Mouse (Mus musculus): ENCODE measurements around the gene Shc2. TPM values are rescaled to one million over a fixed set of nuclear protein-coding genes. Genes with fewer than 3 reads are reported as not detected.

Gene Shc2
- polyA plus RNA-seq, 1 experiment from 2014 or later = 4.2 TPM

- Histone ChIP-seq H3K4me2 (ENCODE audit: low read depth, low read length) (no peak overlapping the region), H3K4me3 (ENCODE audit: low read length) (no peak overlapping the region), H3K36me3 (ENCODE audit: control insufficient read depth, insufficient read depth, low read length) (no peaks in the 10 kb centered on the region), H3K9ac (ENCODE audit: low read length) (no peak overlapping the region), H3K4me1 (replicated peaks; ENCODE audit: control insufficient read depth, insufficient read depth, low read length) (peaks cover 7% of the 10 kb centered on the region), H3K27me3 (ENCODE audit: control insufficient read depth, insufficient read depth, low read depth, low read length) (peaks cover 21% of the 10 kb centered on the region), H3K9me3 (ENCODE audit: control insufficient read depth, low read length) (no peaks in the 10 kb centered on the region), H3K27ac (ENCODE audit: low read length) (no peak overlapping the region)
- no peak for ATAC-seq (ENCODE audit: low read depth)
- 38% methylated on average over 2 of the region's 2 CpGs for WGBS
These were observed 29.8 kb downstream of the Shc2 start for GRCm38 (mm10) chr10:79607892-79608291.

GRCm38 (mm10) chr10:79606537-79606936 lies 31.2 kb downstream of the Shc2 start:
- no peaks in the 10 kb centered on the region for H3K9me3 ChIP-seq (ENCODE audit: control insufficient read depth, low read length)
- 56% methylated on average over 4 of the region's 4 CpGs for WGBS

GRCm38 (mm10) chr10:79597936-79598230 lies 39.8 kb downstream of the Shc2 start:
- Histone ChIP-seq H3K36me3 (ENCODE audit: control insufficient read depth, insufficient read depth, low read length) (no peaks in the 10 kb centered on the region), H3K27ac (ENCODE audit: low read length) (no peak overlapping the region), H3K4me1 (replicated peaks; ENCODE audit: control insufficient read depth, insufficient read depth, low read length) (no peaks in the 10 kb centered on the region), H3K27me3 (ENCODE audit: control insufficient read depth, insufficient read depth, low read depth, low read length) (no peaks in the 10 kb centered on the region; the same call in 1 of the 2 replicates), H3K4me3 (ENCODE audit: low read length) (no peak overlapping the region), H3K9me3 (ENCODE audit: control insufficient read depth, low read length) (no peaks in the 10 kb centered on the region), H3K9ac (ENCODE audit: low read length) (no peak overlapping the region), H3K4me2 (ENCODE audit: low read depth, low read length) (no peak overlapping the region)
- 69% methylated on average over 4 of the region's 4 CpGs for WGBS
- ATAC-seq (ENCODE audit: low read depth) = no peak

More at GRCm38 (mm10) chr10:79606537-79606936, 31.2 kb downstream of the Shc2 start:
- Histone ChIP-seq H3K27me3 (ENCODE audit: control insufficient read depth, insufficient read depth, low read depth, low read length) (peaks cover 9% of the 10 kb centered on the region), H3K4me3 (ENCODE audit: low read length) (no peak overlapping the region), H3K36me3 (ENCODE audit: control insufficient read depth, insufficient read depth, low read length) (no peaks in the 10 kb centered on the region), H3K4me1 (replicated peaks; ENCODE audit: control insufficient read depth, insufficient read depth, low read length) (no peaks in the 10 kb centered on the region), H3K27ac (ENCODE audit: low read length) (no peak overlapping the region), H3K9ac (ENCODE audit: low read length) (no peak overlapping the region), H3K4me2 (ENCODE audit: low read depth, low read length) (no peak overlapping the region)
- no peak for ATAC-seq (ENCODE audit: low read depth)

- Histone ChIP-seq H3K4me1 (replicated peaks; ENCODE audit: control insufficient read depth, insufficient read depth, low read length) (no peaks in the 10 kb centered on the region), H3K4me3 (ENCODE audit: low read length) (no peak overlapping the region), H3K27me3 (ENCODE audit: control insufficient read depth, insufficient read depth, low read depth, low read length) (no peaks in the 10 kb centered on the region; the same call in 1 of the 2 replicates), H3K27ac (ENCODE audit: low read length) (no peak overlapping the region), H3K9me3 (ENCODE audit: control insufficient read depth, low read length) (no peaks in the 10 kb centered on the region), H3K9ac (ENCODE audit: low read length) (no peak overlapping the region), H3K4me2 (ENCODE audit: low read depth, low read length) (no peak overlapping the region), H3K36me3 (ENCODE audit: control insufficient read depth, insufficient read depth, low read length) (no peaks in the 10 kb centered on the region)
- 40% methylated on average over 13 of the region's 13 CpGs for WGBS
- no peak for ATAC-seq (ENCODE audit: low read depth)
These were observed 40.4 kb downstream of the Shc2 start for GRCm38 (mm10) chr10:79597051-79597935.

- ATAC-seq (ENCODE audit: low read depth) = no peak
- Histone ChIP-seq H3K4me2 (ENCODE audit: low read depth, low read length) (no peak overlapping the region), H3K9ac (ENCODE audit: low read length) (no peak overlapping the region), H3K36me3 (ENCODE audit: control insufficient read depth, insufficient read depth, low read length) (no peaks in the 10 kb centered on the region), H3K9me3 (ENCODE audit: control insufficient read depth, low read length) (no peaks in the 10 kb centered on the region), H3K27ac (ENCODE audit: low read length) (no peak overlapping the region), H3K4me3 (ENCODE audit: low read length) (no peak overlapping the region), H3K27me3 (ENCODE audit: control insufficient read depth, insufficient read depth, low read depth, low read length) (no peaks in the 10 kb centered on the region; the same call in 1 of the 2 replicates), H3K4me1 (replicated peaks; ENCODE audit: control insufficient read depth, insufficient read depth, low read length) (no peaks in the 10 kb centered on the region)
- 53% methylated on average over 8 of the region's 8 CpGs for whole genome bisulfite sequencing
These were observed 42.2 kb downstream of the Shc2 start for GRCm38 (mm10) chr10:79595590-79595929.

GRCm38 (mm10) chr10:79594872-79595589 lies 42.7 kb downstream of the Shc2 start:
- H3K27me3 ChIP-seq (ENCODE audit: control insufficient read depth, insufficient read depth, low read depth, low read length) = no peaks in the 10 kb centered on the region; the same call in 1 of the 2 replicates
- ATAC-seq (ENCODE audit: low read depth) = peak; percentile 84

GRCm38 (mm10) chr10:79594111-79594510 lies 43.6 kb downstream of the Shc2 start:
- Histone ChIP-seq H3K9me3 (ENCODE audit: control insufficient read depth, low read length) (no peaks in the 10 kb centered on the region), H3K36me3 (ENCODE audit: control insufficient read depth, insufficient read depth, low read length) (no peaks in the 10 kb centered on the region), H3K27ac (ENCODE audit: low read length) (no peak overlapping the region), H3K4me3 (ENCODE audit: low read length) (no peak overlapping the region), H3K27me3 (ENCODE audit: control insufficient read depth, insufficient read depth, low read depth, low read length) (no peaks in the 10 kb centered on the region; the same call in 1 of the 2 replicates), H3K4me2 (ENCODE audit: low read depth, low read length) (no peak overlapping the region), H3K9ac (ENCODE audit: low read length) (no peak overlapping the region), H3K4me1 (replicated peaks; ENCODE audit: control insufficient read depth, insufficient read depth, low read length) (no peaks in the 10 kb centered on the region)
- no peak for ATAC-seq (ENCODE audit: low read depth)
- WGBS = 47% methylated on average over 6 of the region's 6 CpGs

More at GRCm38 (mm10) chr10:79594872-79595589, 42.7 kb downstream of the Shc2 start:
- Histone ChIP-seq H3K9ac (ENCODE audit: low read length) (no peak overlapping the region), H3K27ac (ENCODE audit: low read length) (no peak overlapping the region), H3K4me2 (ENCODE audit: low read depth, low read length) (no peak overlapping the region), H3K4me1 (replicated peaks; ENCODE audit: control insufficient read depth, insufficient read depth, low read length) (no peaks in the 10 kb centered on the region), H3K36me3 (ENCODE audit: control insufficient read depth, insufficient read depth, low read length) (no peaks in the 10 kb centered on the region), H3K4me3 (ENCODE audit: low read length) (no peak overlapping the region), H3K9me3 (ENCODE audit: control insufficient read depth, low read length) (no peaks in the 10 kb centered on the region)
- 15% methylated on average over 17 of the region's 17 CpGs for WGBS

GRCm38 (mm10) chr10:79590702-79591101 lies 47.0 kb downstream of the Shc2 start:
- H3K9me3 ChIP-seq (ENCODE audit: control insufficient read depth, low read length) = no peaks in the 10 kb centered on the region
- H3K27ac ChIP-seq (ENCODE audit: low read length) = no peak overlapping the region
- H3K36me3 ChIP-seq (ENCODE audit: control insufficient read depth, insufficient read depth, low read length) = no peaks in the 10 kb centered on the region
- no peak for ATAC-seq (ENCODE audit: low read depth)
- no peaks in the 10 kb centered on the region; the same call in 1 of the 2 replicates for H3K27me3 ChIP-seq (ENCODE audit: control insufficient read depth, insufficient read depth, low read depth, low read length)
- WGBS = 92% methylated on average over 1 of the region's 1 CpGs
- H3K4me2 ChIP-seq (ENCODE audit: low read depth, low read length) = no peak overlapping the region
- H3K4me1 ChIP-seq (replicated peaks; ENCODE audit: control insufficient read depth, insufficient read depth, low read length) = no peaks in the 10 kb centered on the region
- H3K4me3 ChIP-seq (ENCODE audit: low read length) = no peak overlapping the region
- H3K9ac ChIP-seq (ENCODE audit: low read length) = no peak overlapping the region

GRCm38 (mm10) chr10:79587752-79588126 lies 50.0 kb downstream of the Shc2 start:
- Histone ChIP-seq H3K4me2 (ENCODE audit: low read depth, low read length) (no peak overlapping the region), H3K4me1 (replicated peaks; ENCODE audit: control insufficient read depth, insufficient read depth, low read length) (no peaks in the 10 kb centered on the region), H3K27ac (ENCODE audit: low read length) (no peak overlapping the region), H3K9ac (ENCODE audit: low read length) (no peak overlapping the region), H3K36me3 (ENCODE audit: control insufficient read depth, insufficient read depth, low read length) (no peaks in the 10 kb centered on the region), H3K9me3 (ENCODE audit: control insufficient read depth, low read length) (no peaks in the 10 kb centered on the region), H3K27me3 (ENCODE audit: control insufficient read depth, insufficient read depth, low read depth, low read length) (no peaks in the 10 kb centered on the region), H3K4me3 (ENCODE audit: low read length) (no peak overlapping the region)
- WGBS = 58% methylated on average over 4 of the region's 4 CpGs
- no peak for ATAC-seq (ENCODE audit: low read depth)
